In genomic region chr3:96260220-96260619, GRCm38 (mm10) we compare ENCODE assay signal across 24 mouse cellular contexts. TPM values are rescaled to one million over a fixed set of nuclear protein-coding genes. Genes with fewer than 3 reads are reported as not detected.
"Had no signal": no experiment of that assay in that cellular context is flagged by ENCODE, and none has a peak within 500 bp of the region (broad histone marks: within the 10 kb centered on the region; RNA-seq: fewer than 3 reads in every experiment).

No protein-coding gene starts in this region.

- H3K27ac ChIP-seq: kidney, postnatal 0 days; layer of hippocampus, adult 2 months; left cerebral cortex, adult 2 months; limb, embryonic 12.5 days; limb, embryonic 15.5 days; liver, embryonic 14.5 days; macrophage; midbrain, embryonic 13.5 days; stomach, postnatal 0 days had no signal

- H3K36me3 ChIP-seq: limb, embryonic 12.5 days; limb, embryonic 15.5 days; midbrain, embryonic 13.5 days had no signal

- H3K4me2 ChIP-seq: limb, embryonic 12.5 days; limb, embryonic 15.5 days; liver, embryonic 11.5 days; lung, embryonic 14.5 days; midbrain, embryonic 13.5 days had no signal

- ATAC-seq: liver, postnatal 0 days; lung, postnatal 0 days; midbrain, embryonic 13.5 days had no signal

- H3K9me3 ChIP-seq: limb, embryonic 12.5 days; limb, embryonic 15.5 days; midbrain, embryonic 13.5 days had no signal

- H3K9ac ChIP-seq: limb, embryonic 12.5 days; limb, embryonic 15.5 days; liver, embryonic 14.5 days; liver, postnatal 0 days; lung, embryonic 14.5 days; midbrain, embryonic 13.5 days had no signal

- DNase-seq: kidney, adult 9 months; kidney, postnatal 25 days; layer of hippocampus, adult 9-11 months; left cerebral cortex, postnatal 4 days; liver, postnatal 0 days; lung, embryonic 14.5 days; right cerebral cortex, postnatal 14 days; right cerebral cortex, postnatal 4 days; thymus, postnatal 25 days had no signal

- H3K4me3 ChIP-seq: layer of hippocampus, adult 2 months; left cerebral cortex, adult 2 months; limb, embryonic 12.5 days; limb, embryonic 15.5 days; midbrain, embryonic 13.5 days had no signal

- H3K27me3 ChIP-seq: limb, embryonic 12.5 days; limb, embryonic 15.5 days; midbrain, embryonic 13.5 days had no signal

RNA-seq across cellular contexts. Expression of gene Hist2h3b, which starts 8.2 kb away (rescaled TPM):
- polyA plus RNA-seq: macrophage had no signal

RNA-seq across cellular contexts. Expression of gene Hist2h2bb, which starts 9.3 kb away (rescaled TPM):
- polyA plus RNA-seq: macrophage had no signal

RNA-seq across cellular contexts. Expression of gene Hist2h3c1, which starts 13.7 kb away (rescaled TPM):
- total RNA-seq: layer of hippocampus, adult 2 months; layer of hippocampus, postnatal 25 days; left cerebral cortex, adult 2 months; left cerebral cortex, postnatal 10 days; midbrain, postnatal 0 days had no signal
- polyA plus RNA-seq: large intestine, adult 2 months; limb, embryonic 12.5 days; lung, postnatal 0 days had no signal
